Mouse (Mus musculus) urinary bladder, postnatal 36 days (tissue): Measurements from ENCODE around the gene Sdc1.

Experiments
- DNase-seq, 2 experiments: peaks; one replicate each; pipeline ENCODE4 v3.0.0; 2022; ENCODE audit warnings: low spot score in 2 of 2, mixed read lengths in 1 of 2

Sdc1 gene

DNA sequence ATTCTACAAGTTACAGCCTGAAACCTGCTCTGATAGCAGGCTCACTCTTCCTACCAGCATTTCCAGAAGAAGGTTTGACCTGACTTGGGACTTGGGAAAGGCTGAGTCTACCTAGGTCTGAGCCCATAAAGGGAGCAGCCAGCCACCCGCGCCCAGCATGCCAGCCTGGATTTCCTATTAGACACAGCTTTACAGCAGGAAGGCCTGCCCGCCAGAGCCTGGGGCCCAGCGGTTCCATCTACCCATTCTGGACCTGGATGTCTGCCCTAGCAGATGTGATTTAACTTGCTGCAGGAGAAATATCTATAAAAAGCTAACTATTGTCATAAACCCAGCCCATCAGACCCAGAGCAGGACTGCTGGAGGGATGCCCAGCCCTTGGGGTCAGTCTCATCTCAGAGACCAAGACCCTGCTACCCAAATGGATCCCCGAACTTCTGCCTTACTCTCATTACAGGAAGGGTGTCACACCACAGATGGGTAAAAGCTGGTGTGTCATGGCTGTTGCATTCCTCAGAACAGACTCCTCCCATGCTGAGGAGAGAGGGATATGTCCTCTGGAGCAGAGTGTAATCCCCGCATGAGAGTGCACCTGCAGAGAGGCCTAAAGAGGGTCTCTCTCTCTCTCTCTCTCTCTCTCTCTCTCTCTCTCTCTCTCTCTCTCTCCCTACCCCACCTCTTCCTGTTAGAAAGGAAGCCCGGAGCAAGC is 54.0 kb downstream of the Sdc1 start:
- DNase-seq: no peak

GRCm38 (mm10) chr12:8827014-8827715 is 56.0 kb downstream of the Sdc1 start:
- no peak for DNase-seq

DNA sequence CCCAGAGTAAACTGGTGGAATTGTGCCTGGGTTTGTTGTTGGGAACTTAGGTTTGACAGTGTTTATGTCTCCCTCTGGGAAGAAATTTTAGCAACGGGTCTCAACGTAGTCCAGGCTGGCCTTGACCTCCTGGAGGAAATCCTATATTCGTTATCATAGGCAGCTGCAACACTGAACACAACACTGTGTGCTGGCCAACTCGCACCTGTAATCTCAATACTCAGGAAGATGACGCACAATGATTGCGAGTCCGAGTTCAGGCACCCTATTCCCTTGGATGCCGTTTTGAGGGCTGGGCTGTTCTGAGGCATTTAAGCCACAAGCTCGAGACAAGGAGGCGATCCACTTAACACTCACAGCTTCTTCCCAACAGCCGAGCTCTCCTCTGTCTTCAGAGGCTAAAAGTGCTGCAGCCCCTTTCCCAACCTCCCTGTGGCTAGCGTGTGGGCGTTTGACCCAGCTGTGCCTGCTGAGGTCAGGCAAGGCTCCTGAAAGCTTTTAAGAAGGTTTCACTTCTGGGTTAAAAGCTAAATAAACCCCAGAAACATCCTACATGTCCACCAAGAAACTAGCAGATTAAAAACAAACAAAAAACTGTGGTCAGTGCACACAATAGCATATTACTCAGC is 58.0 kb downstream of the Sdc1 start:
- DNase-seq: no peak

GRCm38 (mm10) chr12:8829661-8830040 is 58.5 kb downstream of the Sdc1 start:
- no peak for DNase-seq

- DNase-seq: no peak
These were observed 60.0 kb downstream of the Sdc1 start for GRCm38 (mm10) chr12:8830967-8831635.

DNA sequence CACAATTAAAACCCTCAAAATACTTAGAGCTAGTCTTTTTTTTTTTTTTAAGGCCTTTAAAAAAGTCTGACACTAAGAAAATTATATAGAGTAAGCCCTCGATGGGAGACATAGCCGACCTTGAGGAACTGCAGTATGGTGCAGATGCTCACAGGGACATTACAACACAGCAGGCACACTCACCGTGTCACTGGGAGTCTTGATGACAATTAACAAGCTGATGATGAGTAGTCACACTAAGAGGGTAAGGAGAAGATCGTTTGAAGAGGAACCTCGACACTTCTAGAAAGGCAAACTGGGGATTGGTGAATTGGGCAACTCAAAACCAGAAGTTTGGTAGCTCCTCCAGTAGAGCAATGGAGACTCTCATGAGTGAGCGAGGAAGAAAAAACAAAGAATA is 60.6 kb downstream of the Sdc1 start:
- no peak for DNase-seq

- DNase-seq: peak in 1 of 2 experiments; percentile 34
These were observed 69.7 kb downstream of the Sdc1 start for GRCm38 (mm10) chr12:8840782-8841325.

DNA sequence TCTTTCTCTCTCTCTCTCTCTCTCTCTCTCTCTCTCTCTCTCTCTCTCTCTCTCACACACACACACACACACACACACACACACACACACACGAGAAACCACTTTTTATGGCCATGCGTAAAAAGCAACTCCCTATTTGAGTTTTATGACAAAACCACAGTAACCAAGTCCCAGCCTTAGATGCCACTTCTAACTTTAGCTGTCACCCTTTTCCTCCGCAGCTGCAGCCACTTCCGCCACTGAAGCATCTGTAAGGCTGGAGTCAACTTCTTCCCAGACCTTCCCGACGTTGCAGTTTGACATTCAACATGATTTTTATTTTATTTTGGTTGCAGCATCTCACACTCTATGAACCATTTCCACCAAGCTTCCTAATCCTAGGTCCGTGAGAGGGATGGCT is 71.6 kb downstream of the Sdc1 start:
- no peak for DNase-seq
